Mouse (Mus musculus) olfactory bulb, adult 2 months (tissue): Measurements from ENCODE around the gene Cdkl2. TPM values are rescaled to one million over a fixed set of nuclear protein-coding genes. Genes with fewer than 3 reads are reported as not detected.

Source experiments
- H3K27ac ChIP-seq: fragments of 200-500 bp; 2 replicates; pipeline ENCODE4 v1.5.1; 2012; ENCODE audit warnings: low read depth, low read length; ENCODE audit not compliant: insufficient read depth
- H3K4me1 ChIP-seq: fragments of 200-500 bp; 2 replicates; pipeline ENCODE4 v1.6.1; 2012; ENCODE audit warnings: low read length; ENCODE audit not compliant: control insufficient read depth, insufficient read depth
- H3K4me3 ChIP-seq: fragments of 200-500 bp; 2 replicates; pipeline ENCODE4 v1.5.1; 2012; ENCODE audit warnings: mild to moderate bottlenecking, low read depth, low read length, moderate library complexity; ENCODE audit not compliant: insufficient read depth
- CTCF ChIP-seq: fragments of 200-500 bp; IDR thresholded peaks from 2 replicates; pipeline ENCODE4 v1.5.1; 2012; ENCODE audit warnings: low read depth, mild to moderate bottlenecking, low read length, moderate library complexity; ENCODE audit not compliant: insufficient read depth
- POLR2A ChIP-seq: fragments of 200-500 bp; IDR thresholded peaks from 2 replicates; pipeline ENCODE4 v1.6.1; 2012; ENCODE audit warnings: mild to moderate bottlenecking, low read depth, low read length, moderate library complexity; ENCODE audit not compliant: insufficient read depth
- WGBS: fragments of 180-500 bp; shearing (Covaris S2); methylation state at CpG from one replicate; pipeline ENCODE4 v1.1.7; 2018; 5-methylcytosine and 5-hydroxymethylcytosine counted together
- polyA plus RNA-seq: library from polyadenylated mRNA; stranded (reverse); fragments of >200 nt; gene quantifications from 2 replicates; pipeline ENCODE4 v1.2.4, GENCODE M21; 2012; ENCODE audit warnings: low replicate concordance; ENCODE audit not compliant: missing spikeins, insufficient read depth, insufficient read length

The Cdkl2 gene
- polyA plus RNA-seq, 1 experiment: not detected

GRCm38 (mm10) chr5:92078751-92079150 is 35.1 kb upstream of the Cdkl2 start:
- H3K4me1 ChIP-seq: peaks cover 5% of the 10 kb centered on the region
- H3K27ac ChIP-seq: no peak overlapping the region
- no peak overlapping the region for H3K4me3 ChIP-seq
- TF ChIP-seq POLR2A (no peak), CTCF (no peak)

- Histone ChIP-seq H3K27ac (no peak overlapping the region), H3K4me3 (no peak overlapping the region), H3K4me1 (peaks cover 6% of the 10 kb centered on the region)
- TF ChIP-seq POLR2A: no peak
- no peak for TF ChIP-seq CTCF
- WGBS: 84% methylated on average over 1 of the region's 1 CpGs
Measured at GRCm38 (mm10) chr5:92076273-92076672, 32.6 kb upstream of the Cdkl2 start.

GRCm38 (mm10) chr5:92074061-92074460 is 30.4 kb upstream of the Cdkl2 start:
- Histone ChIP-seq H3K4me3 (no peak overlapping the region), H3K27ac (no peak overlapping the region), H3K4me1 (peaks cover 6% of the 10 kb centered on the region)
- 87% methylated on average over 14 of the region's 14 CpGs for WGBS
- TF ChIP-seq POLR2A: no peak
- TF ChIP-seq CTCF: no peak

GRCm38 (mm10) chr5:92063192-92063591 is 19.5 kb upstream of the Cdkl2 start:
- no peaks in the 10 kb centered on the region for H3K4me1 ChIP-seq
- no peak for TF ChIP-seq POLR2A
- TF ChIP-seq CTCF: no peak
- WGBS: 95% methylated on average over 2 of the region's 2 CpGs
- no peak overlapping the region for H3K4me3 ChIP-seq
- no peak overlapping the region for H3K27ac ChIP-seq

GRCm38 (mm10) chr5:92052866-92053265 is 9.2 kb upstream of the Cdkl2 start:
- 94% methylated on average over 6 of the region's 6 CpGs for WGBS
- no peaks in the 10 kb centered on the region for H3K4me1 ChIP-seq
- no peak overlapping the region for H3K27ac ChIP-seq
- TF ChIP-seq CTCF (no peak), POLR2A (no peak)
- no peak overlapping the region for H3K4me3 ChIP-seq

- WGBS: 75% methylated on average over 3 of the region's 3 CpGs
- TF ChIP-seq POLR2A: no peak
- TF ChIP-seq CTCF: no peak
- Histone ChIP-seq H3K4me3 (no peak overlapping the region), H3K27ac (no peak overlapping the region), H3K4me1 (no peaks in the 10 kb centered on the region)
Measured at GRCm38 (mm10) chr5:92050419-92050818, 6.7 kb upstream of the Cdkl2 start.

- Histone ChIP-seq H3K4me3 (peak overlapping the region; percentile 75), H3K4me1 (peaks cover 4% of the 10 kb centered on the region; the same call in 1 of the 2 replicates), H3K27ac (0 out of 2 replicates have a peak overlapping the region, but pooled peaks have one; percentile 32)
- under 1% methylated on average over 68 of the region's 68 CpGs for WGBS
- TF ChIP-seq CTCF: no peak
- peak; percentile 47; the same call in 1 of the 2 replicates for TF ChIP-seq POLR2A
Measured at GRCm38 (mm10) chr5:92042377-92043348, 1.0 kb downstream of the Cdkl2 start.

- H3K4me1 ChIP-seq: no peaks in the 10 kb centered on the region
- H3K4me3 ChIP-seq: no peak overlapping the region
- 68% methylated on average over 2 of the region's 2 CpGs for WGBS
- H3K27ac ChIP-seq: no peak overlapping the region
- TF ChIP-seq CTCF (no peak), POLR2A (no peak)
Measured at GRCm38 (mm10) chr5:92019960-92020359, 23.7 kb downstream of the Cdkl2 start.

- Histone ChIP-seq H3K4me3 (no peak overlapping the region), H3K27ac (no peak overlapping the region), H3K4me1 (no peaks in the 10 kb centered on the region)
- 62% methylated on average over 7 of the region's 7 CpGs for WGBS
- TF ChIP-seq CTCF (no peak), POLR2A (no peak)
Measured at GRCm38 (mm10) chr5:92011756-92012155, 31.9 kb downstream of the Cdkl2 start.

- no peak overlapping the region for H3K27ac ChIP-seq
- 70% methylated on average over 2 of the region's 2 CpGs for WGBS
- H3K4me3 ChIP-seq: no peak overlapping the region
- H3K4me1 ChIP-seq: no peaks in the 10 kb centered on the region
- no peak for TF ChIP-seq POLR2A
- TF ChIP-seq CTCF: no peak
Measured at GRCm38 (mm10) chr5:92009827-92010226, 33.9 kb downstream of the Cdkl2 start.
